Mouse (Mus musculus) urinary bladder, adult 2 months (tissue): ENCODE measurements at regions not wholly inside any gene's neighbourhood (a gene's known extent, or its start where the extent isn't known, plus 50 kb on each side); places are given as distances from the start of the nearest gene placed in this dataset.

Experiments
- DNase-seq: peaks from one replicate; pipeline ENCODE4 v3.0.0; 2022; ENCODE audit warnings: low spot score

DNA sequence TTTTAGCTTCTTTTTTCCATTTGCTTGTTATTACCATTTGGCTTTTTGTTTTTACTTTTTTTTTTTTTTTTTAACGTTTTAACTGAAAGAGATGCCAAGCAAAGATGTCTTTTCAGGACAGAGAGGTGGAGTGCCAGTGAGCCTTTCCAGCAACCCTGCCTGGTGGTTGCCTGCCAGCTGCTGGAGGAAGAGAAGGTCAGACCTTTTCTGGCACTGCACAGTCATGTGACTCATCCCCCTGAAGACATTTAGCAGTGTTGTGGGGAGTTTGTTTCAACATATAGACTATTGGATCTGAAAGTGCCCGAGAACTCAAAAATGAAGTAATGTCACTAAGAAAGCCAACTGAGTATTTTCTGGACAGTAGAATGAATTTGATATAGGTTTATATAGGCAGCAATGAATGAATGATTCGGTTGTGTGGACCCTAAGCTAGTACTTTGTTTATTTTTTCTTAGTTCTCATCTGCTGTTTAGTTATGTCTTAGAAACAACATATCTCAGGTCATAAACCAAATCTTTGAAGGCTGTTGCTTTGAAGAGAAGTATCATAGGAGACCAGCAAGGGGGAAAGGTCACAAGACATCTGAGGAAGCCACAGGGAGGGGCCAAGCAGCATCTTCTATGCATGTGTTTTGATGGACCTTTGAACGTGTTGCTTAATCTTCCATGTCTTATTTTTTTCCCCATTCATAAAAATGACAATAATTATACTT lies 604.2 kb downstream of the Ptprc start:
- no peak for DNase-seq

GRCm38 (mm10) chr1:137567526-137567925 lies 607.3 kb upstream of the Nr5a2 start:
- no peak for DNase-seq

GRCm38 (mm10) chr1:137565573-137566048 lies 605.4 kb upstream of the Nr5a2 start:
- DNase-seq = no peak

- DNase-seq = no peak
Observed at GRCm38 (mm10) chr1:137561686-137562085, 601.4 kb upstream of the Nr5a2 start.

DNA sequence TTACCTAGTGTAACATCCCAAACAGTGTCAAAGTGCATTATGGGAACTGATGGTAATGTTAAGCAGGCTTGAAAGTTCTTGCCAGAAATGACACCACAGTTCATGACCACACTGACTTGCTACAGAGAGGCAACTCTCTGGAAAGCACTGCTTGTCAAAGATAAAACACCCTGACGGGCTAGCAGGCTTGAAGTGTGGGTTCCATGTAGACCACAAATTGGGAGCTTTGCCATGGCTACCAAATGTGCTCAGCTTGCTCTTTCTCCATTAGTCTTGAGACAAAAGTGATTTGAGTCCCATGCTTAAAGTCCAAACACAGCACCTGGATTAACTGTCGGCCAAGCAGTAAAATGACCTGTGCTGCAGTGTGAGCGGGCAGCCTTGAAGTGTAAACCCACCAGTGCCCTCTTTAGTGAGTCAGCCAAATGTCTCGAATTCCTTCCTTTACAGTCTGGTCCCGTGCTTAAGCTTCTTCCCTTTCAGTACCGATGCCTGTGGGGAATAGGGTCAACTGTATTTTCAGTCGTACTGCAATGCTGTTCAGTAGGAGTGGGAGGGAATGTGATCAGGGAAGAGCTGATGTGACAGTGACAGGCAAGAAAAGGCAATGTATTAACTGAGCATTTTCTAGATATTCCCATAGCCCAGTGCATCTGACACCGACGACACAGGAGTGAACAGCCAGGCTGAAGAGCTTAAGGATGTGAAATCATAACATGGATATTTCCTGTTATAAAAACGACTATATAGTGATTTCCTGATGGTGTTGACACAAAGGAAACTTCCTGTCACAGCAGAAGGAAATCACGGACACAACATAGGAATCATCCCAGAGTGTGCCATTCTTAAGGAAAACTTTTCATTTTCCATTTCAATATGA lies 600.4 kb upstream of the Nr5a2 start:
- no peak for DNase-seq

DNA sequence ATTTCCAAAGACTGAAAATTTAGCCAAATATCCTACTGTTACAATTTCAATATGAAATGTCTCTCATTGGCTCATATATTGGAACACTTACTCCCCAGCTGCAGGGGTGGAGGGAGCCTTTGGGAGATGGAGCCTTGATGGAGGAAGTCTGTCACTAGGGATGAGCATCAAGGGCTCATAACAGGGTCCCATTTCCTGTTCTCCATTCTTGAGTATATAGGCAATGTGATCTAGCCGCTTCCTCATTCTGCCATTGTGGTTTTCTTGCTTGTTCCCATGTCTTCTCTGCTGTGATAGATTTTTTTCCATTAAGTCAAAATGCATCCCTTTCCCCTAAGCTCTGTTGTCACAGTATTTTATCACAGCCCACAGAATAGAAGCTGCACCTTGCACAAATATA lies 589.4 kb upstream of the Nr5a2 start:
- DNase-seq = no peak

GRCm38 (mm10) chr1:137545666-137546065 lies 585.4 kb upstream of the Nr5a2 start:
- no peak for DNase-seq

DNA sequence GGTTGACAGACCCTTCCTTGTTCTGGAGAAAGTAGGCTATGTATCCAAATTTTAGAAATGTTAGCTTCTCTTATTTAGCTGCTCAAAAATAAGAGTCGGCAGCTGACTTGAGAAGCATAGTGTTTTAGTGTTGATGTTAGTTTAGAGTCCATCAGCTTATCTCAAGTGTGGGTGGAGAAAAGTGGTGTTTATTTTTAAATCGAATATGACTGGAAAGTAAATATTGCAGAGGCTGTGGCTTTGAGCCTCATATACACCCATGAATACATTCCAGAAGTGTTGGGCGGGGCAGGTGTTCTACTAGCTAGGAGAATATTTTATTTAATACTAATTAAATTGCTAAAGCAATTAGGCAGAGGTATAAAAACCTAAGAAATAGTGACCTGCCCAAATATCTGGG lies 583.6 kb upstream of the Nr5a2 start:
- no peak for DNase-seq

DNA sequence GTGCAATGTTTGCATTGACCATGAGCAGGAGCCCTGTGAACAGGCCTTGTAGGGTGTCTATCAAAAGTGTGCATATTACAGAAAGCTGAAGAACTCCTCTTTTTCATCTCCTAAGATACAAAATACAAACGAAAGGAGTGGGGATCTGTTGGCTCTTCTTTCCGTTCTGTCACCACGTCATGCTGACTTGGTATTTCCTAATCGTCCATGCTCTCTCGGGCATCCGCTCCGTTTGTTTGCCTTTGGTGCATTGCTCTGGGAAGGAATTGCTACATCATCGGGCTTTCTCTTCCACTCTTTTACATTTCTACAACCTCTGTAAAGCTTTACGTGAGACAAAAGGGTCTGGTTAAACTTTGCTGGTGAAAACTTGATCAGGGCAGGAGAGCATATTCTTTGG lies 581.2 kb upstream of the Nr5a2 start:
- no peak for DNase-seq

DNA sequence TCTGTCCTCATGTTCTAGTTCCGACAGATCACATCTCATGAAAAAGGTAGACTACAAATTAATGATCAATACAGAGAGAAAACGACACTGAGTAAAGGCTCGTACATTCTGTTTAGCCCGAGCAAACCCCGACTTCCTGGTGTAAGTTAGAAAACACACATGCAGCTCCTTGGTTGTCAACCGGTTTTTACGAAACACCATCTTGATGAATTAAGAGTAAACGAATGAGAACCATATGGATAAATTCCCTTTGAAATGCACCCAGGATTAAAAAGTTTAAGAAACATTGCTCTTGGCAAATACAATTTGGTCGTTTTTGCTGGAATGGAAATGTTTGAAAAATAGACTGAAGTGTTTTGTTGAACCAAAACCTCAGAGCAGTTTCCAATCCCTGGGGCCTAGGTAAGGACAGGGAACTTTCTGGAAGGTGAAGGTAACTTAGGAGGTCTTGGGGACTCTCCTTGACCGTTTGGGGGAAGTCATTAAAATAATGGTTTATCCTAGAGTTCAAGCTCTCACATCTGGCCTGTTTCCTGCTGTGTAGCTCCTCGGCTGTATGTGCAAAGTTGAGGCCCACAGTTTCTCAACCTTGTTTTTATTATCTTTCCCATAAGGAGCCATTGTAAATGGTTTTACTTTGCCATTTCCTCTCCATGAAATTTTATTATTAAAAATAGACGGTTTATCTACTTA lies 579.3 kb upstream of the Nr5a2 start:
- no peak for DNase-seq

DNA sequence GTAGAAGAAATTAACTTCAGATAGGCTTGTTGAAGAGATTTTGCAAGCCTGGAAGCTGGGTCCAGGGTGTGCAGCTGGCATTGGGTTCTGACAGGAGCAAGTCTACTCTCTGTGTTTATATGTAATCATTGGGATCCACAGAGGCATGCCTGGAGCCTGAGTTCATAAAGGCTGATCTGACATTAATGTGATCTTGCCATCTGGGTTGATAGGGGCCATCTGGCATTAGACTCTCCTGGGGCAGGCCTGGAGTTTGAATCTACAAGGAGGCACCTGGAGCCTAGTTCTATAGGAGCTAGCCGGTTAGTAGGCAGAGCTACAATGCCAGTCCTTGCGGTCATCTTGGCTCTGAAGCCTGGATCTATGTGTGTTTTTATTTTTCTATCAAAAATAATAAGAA lies 554.5 kb upstream of the Nr5a2 start:
- DNase-seq = no peak

GRCm38 (mm10) chr1:137503704-137504422 lies 543.6 kb upstream of the Nr5a2 start:
- no peak for DNase-seq

DNA sequence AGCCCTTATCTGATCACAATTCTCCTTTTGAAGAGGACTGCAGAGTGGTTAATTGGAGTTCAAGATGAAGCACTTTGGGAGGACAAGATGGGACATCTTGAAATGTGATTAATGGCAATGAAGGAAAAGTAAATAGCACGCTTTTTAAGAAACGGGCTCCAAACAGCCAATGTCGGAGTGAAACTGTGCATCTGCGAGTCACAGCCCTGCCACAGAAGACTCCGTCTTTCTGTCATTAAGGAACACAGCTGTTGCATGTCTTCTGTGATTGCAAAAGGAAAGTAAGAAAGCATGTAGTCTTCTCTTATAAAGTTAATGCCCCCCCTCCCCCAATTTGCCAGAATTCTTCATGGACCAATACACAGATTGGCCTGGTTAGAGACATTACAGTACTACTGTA lies 528.0 kb upstream of the Nr5a2 start:
- DNase-seq = no peak

DNA sequence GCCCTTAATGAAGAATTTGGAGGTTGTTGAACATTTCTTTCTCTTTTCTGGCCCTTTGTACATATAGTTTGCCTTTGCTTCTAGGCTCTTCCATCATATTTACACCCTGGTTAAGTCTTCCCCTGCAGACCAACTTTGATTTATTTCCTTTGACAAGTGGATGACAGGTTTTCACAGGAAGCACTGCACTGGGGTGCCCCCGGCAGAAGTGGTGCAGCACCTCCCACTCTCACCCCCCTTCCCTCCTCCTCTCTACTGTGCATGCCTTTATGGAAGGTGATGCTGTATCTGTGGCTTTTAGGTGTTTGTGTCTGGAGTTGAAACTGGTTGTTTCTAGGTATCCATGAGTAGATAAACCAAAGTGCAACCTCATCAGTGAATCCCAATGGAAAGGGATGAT lies 518.2 kb upstream of the Nr5a2 start:
- no peak for DNase-seq

GRCm38 (mm10) chr1:137477239-137477638 lies 517.0 kb upstream of the Nr5a2 start:
- no peak for DNase-seq

DNA sequence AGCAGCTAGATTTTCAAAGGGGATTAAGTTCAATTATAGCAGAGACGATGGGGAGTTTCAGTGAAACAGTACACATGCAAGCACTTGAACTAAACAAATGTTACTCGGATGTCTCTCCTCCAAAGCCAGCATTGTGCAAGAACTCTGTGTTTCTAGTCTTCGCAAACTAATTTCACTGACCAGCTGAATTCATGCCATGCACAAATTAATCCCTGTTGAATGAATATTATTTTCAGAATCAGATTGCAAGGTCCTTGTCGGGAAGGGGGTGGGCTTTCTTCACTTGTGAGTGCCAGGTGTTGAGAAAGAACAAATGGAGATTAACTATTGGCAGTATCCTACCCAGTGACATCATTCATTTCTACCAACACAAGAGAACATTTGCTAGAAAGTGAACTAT lies 514.6 kb upstream of the Nr5a2 start:
- no peak for DNase-seq

DNA sequence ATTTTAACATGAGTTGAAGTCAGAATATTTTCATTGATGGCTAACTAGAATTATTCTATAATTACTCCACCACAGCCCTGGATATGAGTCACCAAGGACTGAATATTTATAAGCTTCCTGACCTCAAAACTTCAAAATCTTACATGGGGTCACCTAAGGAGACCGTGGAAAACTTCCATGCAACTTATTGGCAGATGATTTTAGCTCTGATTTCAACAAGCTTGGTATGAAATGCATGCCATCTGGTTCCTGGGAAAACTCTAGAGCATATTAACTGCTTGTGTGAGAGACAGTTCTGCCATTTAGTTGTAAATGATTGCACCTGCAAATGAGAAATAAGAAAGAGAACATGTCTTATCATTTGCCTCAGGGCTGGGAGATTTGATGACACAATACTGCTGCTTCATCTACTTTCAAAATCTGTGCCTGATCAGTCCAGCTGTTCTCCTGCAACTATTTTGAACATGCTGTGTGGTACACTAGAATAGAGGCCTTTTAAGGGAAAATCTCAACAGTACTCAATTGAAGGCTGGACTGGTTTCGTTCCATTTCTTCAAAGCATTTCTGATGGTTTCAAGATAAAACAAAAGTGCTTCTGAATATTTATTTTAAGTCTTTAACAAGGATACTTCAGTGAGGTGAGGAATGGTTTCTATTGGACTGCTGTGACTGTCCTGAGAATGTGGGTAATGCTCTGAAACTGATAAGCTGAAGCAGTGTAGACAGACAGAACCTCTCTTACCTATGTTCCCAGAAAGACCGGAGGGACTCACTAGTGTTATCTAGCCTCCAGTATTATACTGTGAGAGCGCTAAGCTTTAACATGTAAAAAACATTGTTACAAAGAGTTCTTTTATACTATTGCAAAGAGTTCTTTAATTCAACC lies 513.8 kb upstream of the Nr5a2 start:
- DNase-seq = no peak

GRCm38 (mm10) chr1:137464971-137465370 lies 504.7 kb upstream of the Nr5a2 start:
- no peak for DNase-seq

DNA sequence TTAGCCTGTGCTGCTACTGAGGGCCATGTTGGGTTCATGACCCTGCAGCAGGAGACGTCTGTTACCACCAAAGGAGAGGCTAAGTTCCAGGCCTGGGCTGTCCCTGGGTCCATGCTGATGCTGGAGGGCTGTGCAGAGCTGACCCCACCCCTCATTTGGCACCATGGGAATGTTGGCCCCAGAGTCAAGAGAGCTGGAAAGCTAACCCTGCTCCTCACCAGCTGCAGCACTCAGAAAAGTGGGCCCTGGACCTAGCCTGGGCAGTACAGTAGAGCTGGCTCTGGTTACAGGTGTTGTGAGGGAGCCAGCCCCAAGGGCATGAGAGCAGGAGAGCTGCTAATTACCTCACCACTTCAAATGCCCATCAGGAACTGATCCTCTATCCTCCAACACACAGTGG lies 500.9 kb upstream of the Nr5a2 start:
- no peak for DNase-seq

DNA sequence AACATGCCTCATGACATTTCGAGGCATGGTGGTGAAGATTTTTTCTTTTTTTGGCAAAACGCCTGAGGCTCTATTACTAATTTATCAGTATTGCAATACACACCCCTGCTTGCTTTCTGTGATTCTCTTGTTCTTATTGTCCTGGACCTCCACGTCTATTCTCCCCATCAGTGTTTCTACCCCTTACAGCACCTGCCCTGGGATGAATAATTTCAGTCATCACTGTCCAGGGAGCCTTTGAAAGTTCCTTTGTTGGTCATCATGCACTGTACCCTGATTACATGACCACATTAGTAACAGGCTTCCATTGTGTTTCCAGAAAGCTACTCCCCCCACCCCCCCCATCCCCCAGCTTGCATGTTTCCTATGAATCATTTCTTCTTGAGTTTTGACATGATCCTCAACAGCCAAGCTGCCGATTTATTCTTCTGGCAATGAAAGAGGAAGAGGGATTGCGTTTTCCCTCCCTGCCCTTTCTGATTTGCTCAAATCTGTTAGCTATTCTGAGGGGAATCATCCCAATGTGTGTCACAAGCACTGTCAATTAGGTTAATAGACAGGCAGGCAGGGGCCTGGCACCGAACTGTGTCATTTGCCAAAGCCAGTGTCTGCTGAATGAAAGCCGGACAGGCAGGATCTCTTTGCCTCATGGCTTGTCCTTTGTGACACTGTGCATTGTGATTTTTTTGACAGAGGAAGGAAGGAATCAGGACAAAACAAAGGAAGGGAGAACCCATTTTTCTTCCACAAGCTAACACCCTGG lies 493.4 kb upstream of the Nr5a2 start:
- no peak for DNase-seq
